Mouse (Mus musculus): ENCODE data around the gene Pctp. TPM values are rescaled to one million over a fixed set of nuclear protein-coding genes. Genes with fewer than 3 reads are reported as not detected.

The Pctp gene
- total RNA-seq (2021) = 7.7 and 8.3 TPM in 2 replicates
- long read RNA-seq, experiment 1, transcript Pctp-201 (6 exons, 2,723 nt) = major isoform, 8 of 11 reads
- long read RNA-seq, experiment 1, partial matches to known transcripts = 0 of 11 reads
- long read RNA-seq, experiment 1, other reads (novel, unspliced or antisense) = 3 of 11 reads
- long read RNA-seq, experiment 2, transcript Pctp-201 (6 exons, 2,723 nt) = major isoform, 12 of 12 reads
- long read RNA-seq, experiment 2, partial matches to known transcripts = 0 of 12 reads
- long read RNA-seq, experiment 2, other reads (novel, unspliced or antisense) = 0 of 12 reads

DNA sequence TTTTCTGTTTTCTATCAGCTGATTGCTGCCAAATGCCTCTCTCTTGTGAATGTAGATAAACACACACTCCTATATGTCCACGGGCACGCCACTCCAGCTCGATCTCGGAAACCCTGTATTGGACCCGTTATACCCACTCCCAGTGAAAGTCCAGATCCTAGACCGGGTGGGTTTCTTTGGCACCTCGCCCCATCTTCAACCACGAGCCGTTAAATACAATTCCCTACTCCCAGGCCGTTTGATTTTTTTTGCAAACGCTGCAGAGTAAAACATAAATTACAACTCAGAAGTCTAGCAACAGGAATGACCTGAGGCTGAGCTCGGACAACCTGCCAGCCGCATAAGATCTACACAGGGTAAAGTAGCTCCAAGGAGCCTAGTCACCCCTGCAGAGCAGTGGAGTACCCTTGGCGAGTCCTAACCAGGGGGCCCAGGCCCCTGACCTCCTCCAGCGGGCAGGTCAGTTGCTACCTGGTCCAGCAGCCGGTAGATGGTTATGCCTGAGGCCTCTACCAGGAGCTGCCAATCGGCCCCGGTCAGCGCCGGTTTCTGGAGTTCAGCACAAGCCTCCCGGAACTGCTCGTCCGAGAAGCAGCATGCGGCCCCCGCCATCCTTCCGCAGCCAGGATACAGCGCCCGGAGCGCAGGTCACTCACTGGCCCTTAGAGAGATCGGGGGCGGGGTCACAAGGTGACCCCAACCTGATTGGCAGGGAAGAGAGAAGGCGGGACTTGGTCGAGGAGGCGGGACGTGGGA, at the start of gene Pctp:
Gene Pctp (minus strand): TSS at position 664 of the 756 bp plus-strand sequence.
- peak; percentile 94 for DNase-seq

- DNase-seq = no peak
Observed at GRCm38 (mm10) chr11:90050016-90050415, 47.3 kb upstream of the Pctp start.

DNA sequence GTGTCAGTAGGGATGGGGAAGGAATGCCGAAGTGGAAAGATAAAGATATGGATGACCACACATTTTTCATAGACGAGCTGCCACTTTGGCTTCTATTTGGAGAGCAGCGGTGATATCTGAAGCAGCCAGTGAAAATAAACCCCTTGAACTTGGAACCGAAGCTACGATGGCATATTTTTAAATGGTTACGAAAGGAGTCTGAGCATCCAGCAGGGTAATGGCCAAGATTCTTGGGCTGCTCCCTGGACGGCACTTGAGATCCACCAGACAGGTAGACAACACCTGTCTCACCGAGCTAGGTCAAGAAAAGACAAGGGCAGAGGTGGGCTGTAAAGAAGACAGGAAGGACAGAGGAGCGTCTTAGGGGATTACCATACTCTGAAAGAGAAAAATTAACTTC, 44.6 kb upstream of the Pctp start:
- no peak for DNase-seq

DNA sequence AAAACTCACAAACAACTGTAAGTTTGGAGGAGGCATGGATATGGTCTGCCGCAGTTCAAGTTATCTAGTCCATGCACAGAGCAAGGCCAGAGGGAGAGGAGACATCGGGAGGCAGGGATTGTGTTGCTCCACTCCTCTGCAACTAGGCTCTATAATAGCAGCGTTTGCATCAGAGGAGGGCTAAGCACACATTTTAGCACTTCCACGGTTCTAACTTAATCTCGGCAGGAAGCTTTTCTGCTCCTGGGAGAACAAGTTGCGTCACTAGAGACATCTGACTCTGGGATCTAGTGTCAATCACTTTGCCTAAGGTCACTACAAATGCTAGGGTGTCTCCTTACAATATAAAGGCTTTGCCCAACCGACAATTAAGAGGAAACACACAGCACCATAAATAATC, 43.5 kb upstream of the Pctp start:
- DNase-seq = no peak

DNA sequence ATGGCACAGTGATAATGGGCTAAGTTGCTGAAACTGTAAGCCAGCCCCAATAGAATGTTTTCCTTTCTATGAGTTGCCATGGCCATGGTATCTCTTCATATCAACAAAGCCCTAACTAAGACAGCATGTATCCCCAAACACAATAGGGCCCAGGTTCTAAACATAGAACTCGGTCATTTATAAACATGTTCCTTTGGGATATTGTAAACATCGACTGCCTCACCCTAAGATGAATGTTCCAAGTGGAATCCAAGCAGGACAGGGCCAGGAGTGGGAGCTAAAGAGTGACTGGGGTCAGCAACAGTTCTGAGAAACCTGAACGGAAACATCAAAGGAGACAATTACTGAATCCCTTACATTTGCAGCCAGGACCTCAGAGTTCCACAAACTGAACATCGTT, 41.8 kb upstream of the Pctp start:
- DNase-seq = no peak

DNA sequence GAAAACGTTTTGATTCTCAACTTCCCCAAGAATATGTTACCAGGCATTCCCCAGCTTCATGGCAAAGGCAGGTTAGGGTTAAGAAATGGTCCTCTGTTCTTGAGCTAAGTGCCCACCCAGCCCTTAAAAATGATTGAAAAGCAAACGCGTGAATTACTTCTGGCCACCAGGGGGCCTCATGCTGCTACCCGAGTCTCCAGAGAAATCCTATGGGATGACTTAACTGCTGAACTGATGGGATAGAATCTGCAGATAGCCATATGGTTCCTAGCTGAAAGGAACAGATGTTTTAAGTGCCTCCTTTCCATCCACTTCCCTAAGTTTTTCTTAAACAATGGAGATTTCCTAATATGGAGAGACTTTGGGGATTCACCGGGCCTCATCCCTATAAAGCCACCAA, 35.3 kb upstream of the Pctp start:
- peak; percentile 69 for DNase-seq

- peak; percentile 17 for DNase-seq
Observed at GRCm38 (mm10) chr11:90036416-90036815, 33.7 kb upstream of the Pctp start.

DNA sequence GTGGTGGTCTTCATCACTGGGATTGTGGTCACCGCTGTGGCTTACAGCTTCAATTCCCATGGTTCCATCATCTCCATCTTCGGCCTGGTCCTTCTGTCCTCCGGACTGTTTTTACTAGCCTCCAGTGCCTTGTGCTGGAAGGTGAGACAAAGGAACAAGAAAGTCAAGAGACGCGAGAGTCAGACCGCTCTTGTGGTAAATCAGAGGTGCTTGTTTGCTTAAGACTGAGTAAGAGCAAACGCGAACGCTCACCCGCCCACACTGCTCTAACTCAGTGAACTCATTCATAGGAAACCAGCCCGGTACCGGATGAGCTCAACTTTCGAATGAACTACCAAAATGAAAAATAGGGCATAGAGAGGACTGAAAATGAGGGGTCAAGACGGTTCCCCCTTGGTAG, 32.8 kb upstream of the Pctp start:
- no peak for DNase-seq

- DNase-seq = no peak
Observed at GRCm38 (mm10) chr11:90034646-90035045, 32.0 kb upstream of the Pctp start.

- no peak for DNase-seq
Observed at GRCm38 (mm10) chr11:90033442-90033841, 30.7 kb upstream of the Pctp start.

DNA sequence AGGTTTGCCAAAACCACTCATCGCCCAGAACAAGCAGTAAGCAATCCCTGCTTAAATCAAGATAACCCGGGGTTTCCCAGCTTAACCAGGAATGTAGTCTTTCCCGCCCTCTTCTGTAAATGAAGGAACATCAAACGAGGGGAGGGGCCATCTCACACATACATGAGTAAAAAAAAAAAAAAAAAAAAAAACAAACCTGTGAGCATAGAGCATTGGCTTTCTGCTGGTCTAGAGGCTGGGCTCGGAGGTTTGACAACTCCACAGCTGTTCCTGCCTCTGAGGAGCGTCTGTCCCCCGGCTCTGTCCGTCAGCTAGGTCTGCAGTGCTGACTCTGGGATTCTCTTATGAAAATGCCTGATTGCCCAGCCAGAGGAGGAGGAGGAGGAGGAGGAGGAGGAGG, 30.1 kb upstream of the Pctp start:
- no peak for DNase-seq

GRCm38 (mm10) chr11:90031076-90031475, 28.4 kb upstream of the Pctp start:
- DNase-seq = no peak

- DNase-seq = peak; percentile 72
Observed at GRCm38 (mm10) chr11:90030557-90030956, 27.9 kb upstream of the Pctp start.

GRCm38 (mm10) chr11:90029841-90030398, 27.2 kb upstream of the Pctp start, which contains the start of gene Tmem100:
Tmem100 (plus strand) TSS chr11:90030348.
- DNase-seq = no peak

DNA sequence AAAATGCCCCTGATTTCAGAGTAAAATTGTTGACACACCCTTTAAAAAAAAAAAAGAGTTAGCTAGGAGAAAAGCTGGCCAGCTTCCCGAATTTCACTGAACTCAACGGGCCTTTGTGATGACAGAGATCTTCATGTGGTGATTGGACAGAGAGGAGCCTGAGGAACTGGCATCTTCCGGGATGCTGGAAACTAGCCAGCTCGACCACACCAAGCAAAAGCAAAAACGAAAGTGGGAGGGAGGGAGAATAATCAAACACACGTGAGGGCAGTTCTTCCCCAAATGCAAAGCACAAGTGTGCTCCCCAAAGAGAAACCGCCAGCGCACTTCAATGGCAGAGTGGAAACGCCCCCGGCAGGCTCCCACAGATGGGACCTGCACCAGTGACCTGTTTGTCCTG, 26.7 kb upstream of the Pctp start:
- peak; percentile 78 for DNase-seq

- no peak for DNase-seq
Observed at GRCm38 (mm10) chr11:90028746-90029145, 26.1 kb upstream of the Pctp start.

DNA sequence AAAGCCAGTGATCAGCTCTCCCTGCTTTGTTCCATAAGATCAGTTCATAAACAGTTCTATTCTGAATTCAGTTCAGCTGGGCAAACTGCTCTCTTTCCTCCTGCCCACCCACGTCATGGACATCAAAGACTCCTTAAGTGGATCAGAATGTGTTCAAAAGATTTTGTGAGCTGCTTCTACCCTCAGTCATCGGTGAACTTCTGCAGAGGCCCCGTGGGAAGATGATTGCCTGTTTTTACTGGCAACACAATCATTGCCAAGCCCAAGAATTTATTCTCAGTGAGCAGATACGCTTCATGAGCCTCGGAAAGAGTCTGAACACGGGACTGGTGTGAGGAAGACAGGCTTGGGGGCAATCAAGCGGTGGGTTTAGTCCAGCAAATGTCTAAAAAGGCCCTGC, 24.5 kb upstream of the Pctp start:
- peak; percentile 15 for DNase-seq

DNA sequence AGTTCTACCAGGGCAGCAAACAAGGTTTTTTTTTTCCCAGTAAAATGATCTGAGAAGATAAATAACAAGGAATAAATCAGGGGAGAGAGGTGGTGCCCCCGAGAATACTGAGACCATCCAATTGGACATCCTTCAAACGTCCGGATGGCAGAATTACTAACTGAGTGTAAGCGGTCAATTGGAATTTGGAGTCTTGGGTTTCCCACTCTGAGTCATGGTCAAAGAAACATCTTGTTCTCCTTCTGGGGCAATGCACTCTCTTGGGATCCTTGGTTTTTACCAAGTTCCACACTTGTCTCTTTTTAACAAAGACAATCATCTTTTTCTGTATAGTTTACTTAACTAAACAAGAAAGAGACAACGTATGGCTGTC, 24.1 kb upstream of the Pctp start:
- DNase-seq = no peak

- DNase-seq = peak; percentile 72
Observed at GRCm38 (mm10) chr11:90025891-90026801, 23.5 kb upstream of the Pctp start.

DNA sequence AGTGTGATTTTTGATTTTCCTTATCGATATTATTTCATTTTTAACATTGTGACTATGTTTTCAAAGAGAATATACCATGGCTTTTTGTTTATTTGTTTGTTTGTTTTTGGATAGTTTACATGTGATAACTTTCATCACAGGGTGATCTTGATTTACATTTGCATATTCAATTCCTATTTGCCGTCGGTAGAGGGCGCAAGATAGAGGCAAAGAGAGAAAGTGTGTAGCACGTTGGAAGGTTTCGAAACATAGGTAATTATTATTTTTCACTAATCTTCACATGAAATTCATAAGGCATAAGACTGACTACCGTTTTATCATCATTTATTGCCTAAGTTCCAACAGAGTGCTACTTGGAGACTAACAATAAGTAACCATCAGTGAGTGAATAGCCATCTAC, 16.5 kb upstream of the Pctp start:
- peak; percentile 65 for DNase-seq

GRCm38 (mm10) chr11:90015281-90015680, 12.6 kb upstream of the Pctp start:
- DNase-seq = no peak

DNA sequence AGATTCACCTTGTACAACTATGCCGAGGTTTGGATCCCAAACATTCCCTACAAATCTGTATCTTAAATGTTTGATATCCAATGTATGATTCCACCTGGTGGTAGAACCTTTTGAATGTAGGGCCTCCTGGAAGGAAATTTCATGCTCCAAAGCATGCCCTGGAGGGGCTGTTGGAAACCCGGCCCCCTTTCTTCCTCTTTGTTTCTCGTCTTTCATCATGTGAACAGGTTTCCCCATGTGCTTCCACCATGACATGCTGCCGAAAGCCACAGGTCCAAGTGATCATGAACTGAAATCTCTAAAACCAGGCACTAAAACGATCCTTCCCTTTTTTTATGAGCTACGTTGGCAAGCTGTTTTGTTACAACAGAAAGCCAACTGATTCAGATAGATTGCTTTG, 11.0 kb upstream of the Pctp start:
- DNase-seq = no peak
